Mouse (Mus musculus) midbrain, embryonic 13.5 days (tissue): ENCODE measurements at regions not wholly inside any gene's neighbourhood (a gene's known extent, or its start where the extent isn't known, plus 50 kb on each side); places are given as distances from the start of the nearest gene placed in this dataset. TPM values are rescaled to one million over a fixed set of nuclear protein-coding genes. Genes with fewer than 3 reads are reported as not detected.

Experiments
- ATAC-seq: fragments of 200-750 bp; cut with Nextera tagmentation; 2 replicates; pipeline ENCODE4 v1.8.0; 2017; ENCODE audit warnings: mild to moderate bottlenecking, moderate TSS enrichment, moderate library complexity
- H3K27ac ChIP-seq: fragments of 300-500 bp; sonication (generic); 2 replicates; pipeline ENCODE4 v1.5.1; 2015; ENCODE audit warnings: inconsistent platforms, mild to moderate bottlenecking, moderate library complexity
- H3K27me3 ChIP-seq: fragments of 300-500 bp; sonication (generic); 2 replicates; pipeline ENCODE4 v1.6.1; 2015; ENCODE audit warnings: mild to moderate bottlenecking, inconsistent platforms
- H3K36me3 ChIP-seq: fragments of 300-500 bp; sonication (generic); 2 replicates; pipeline ENCODE4 v1.6.1; 2015; ENCODE audit warnings: mild to moderate bottlenecking, inconsistent platforms
- H3K4me1 ChIP-seq: fragments of 300-500 bp; sonication (generic); replicated peaks from 2 replicates; pipeline ENCODE4 v1.6.1; 2015; ENCODE audit warnings: inconsistent platforms
- H3K4me2 ChIP-seq: fragments of 300-500 bp; sonication (generic); replicated peaks from 2 replicates; pipeline ENCODE4 v1.6.1; 2015; ENCODE audit warnings: moderate library complexity, mild to moderate bottlenecking, inconsistent platforms
- H3K4me3 ChIP-seq: fragments of 300-500 bp; sonication (generic); replicated peaks from 2 replicates; pipeline ENCODE4 v1.5.1; 2015; ENCODE audit warnings: mild to moderate bottlenecking, inconsistent platforms
- H3K9ac ChIP-seq: fragments of 300-500 bp; sonication (generic); replicated peaks from 2 replicates; pipeline ENCODE4 v1.6.1; 2015; ENCODE audit warnings: mild to moderate bottlenecking, inconsistent platforms
- H3K9me3 ChIP-seq: fragments of 300-500 bp; sonication (generic); 2 replicates; pipeline ENCODE4 v1.6.1; 2016; ENCODE audit warnings: mild to moderate bottlenecking, inconsistent platforms
- WGBS: fragments of 180-500 bp; shearing (Covaris S2); methylation state at CpG from one replicate; pipeline ENCODE4 v1.1.7; 2015; 5-methylcytosine and 5-hydroxymethylcytosine counted together
- microRNA-seq: library from miRNA; unstranded; fragments of <30 nt; microRNA quantifications from one replicate; pipeline ENCODE4, GENCODE M21; 2016

GRCm38 (mm10) chr3:38544718-38545500 is 60.3 kb upstream of the Ankrd50 start:
- H3K4me3 ChIP-seq = no peak overlapping the region
- H3K27me3 ChIP-seq = no peaks in the 10 kb centered on the region
- H3K4me2 ChIP-seq = no peak overlapping the region
- no peaks in the 10 kb centered on the region for H3K36me3 ChIP-seq
- 92% methylated on average over 4 of the region's 4 CpGs for WGBS
- H3K9me3 ChIP-seq = no peaks in the 10 kb centered on the region
- H3K9ac ChIP-seq = no peak overlapping the region
- H3K4me1 ChIP-seq = no peaks in the 10 kb centered on the region
- ATAC-seq = no peak
- no peak overlapping the region for H3K27ac ChIP-seq

DNA sequence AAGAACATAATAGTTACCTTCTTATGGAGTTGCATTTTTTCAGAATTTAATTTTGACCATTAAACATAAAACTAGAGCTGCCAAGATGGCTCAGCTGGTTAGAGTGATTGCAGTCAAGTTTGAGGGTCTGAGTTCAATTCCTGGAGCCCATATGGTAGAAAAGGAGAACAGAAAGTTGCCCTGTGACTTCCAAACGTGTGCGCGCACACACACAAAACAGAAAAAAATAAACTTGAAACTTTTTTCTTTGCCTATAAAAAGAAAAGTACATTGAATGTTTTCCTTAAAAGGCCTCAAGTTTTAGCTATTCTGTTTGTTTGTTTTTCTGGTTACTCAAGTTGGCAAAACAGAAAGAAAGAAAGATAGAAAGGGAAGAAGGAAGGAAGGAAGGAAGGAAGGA is 59.2 kb upstream of the Ankrd50 start:
- Histone ChIP-seq H3K36me3 (no peaks in the 10 kb centered on the region), H3K9me3 (no peaks in the 10 kb centered on the region), H3K4me2 (no peak overlapping the region), H3K27ac (no peak overlapping the region), H3K4me3 (no peak overlapping the region), H3K9ac (no peak overlapping the region), H3K27me3 (no peaks in the 10 kb centered on the region), H3K4me1 (no peaks in the 10 kb centered on the region)
- WGBS = 94% methylated on average over 3 of the region's 3 CpGs
- no peak for ATAC-seq

DNA sequence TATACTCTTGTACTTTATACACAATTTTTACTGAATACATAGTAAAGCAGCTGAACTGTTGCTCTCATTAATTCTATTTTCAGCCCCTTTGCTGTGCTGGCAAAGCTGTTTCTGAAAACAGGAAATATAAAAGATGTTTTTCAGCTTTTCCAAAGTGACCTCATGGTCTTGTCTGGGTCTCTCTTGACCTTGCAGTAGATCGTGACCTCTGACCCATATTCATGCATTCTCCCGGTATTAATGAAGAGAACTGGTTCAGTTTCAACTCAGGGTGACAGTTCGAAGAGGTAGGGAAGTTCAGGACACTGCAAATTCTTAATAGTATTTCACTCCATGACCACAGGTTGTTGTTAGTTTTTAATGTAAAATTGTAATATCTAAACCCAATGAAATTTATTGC is 56.7 kb upstream of the Ankrd50 start:
- ATAC-seq = no peak
- H3K4me2 ChIP-seq = no peak overlapping the region
- H3K9me3 ChIP-seq = no peaks in the 10 kb centered on the region
- WGBS = 75% methylated on average over 3 of the region's 3 CpGs
- H3K27me3 ChIP-seq = no peaks in the 10 kb centered on the region
- H3K9ac ChIP-seq = no peak overlapping the region
- no peak overlapping the region for H3K27ac ChIP-seq
- H3K36me3 ChIP-seq = no peaks in the 10 kb centered on the region
- H3K4me3 ChIP-seq = no peak overlapping the region
- H3K4me1 ChIP-seq = no peaks in the 10 kb centered on the region

GRCm38 (mm10) chr3:38538309-38538708 is 53.7 kb upstream of the Ankrd50 start:
- no peak overlapping the region for H3K4me3 ChIP-seq
- H3K27me3 ChIP-seq = no peaks in the 10 kb centered on the region
- no peaks in the 10 kb centered on the region for H3K36me3 ChIP-seq
- no peak for ATAC-seq
- no peak overlapping the region for H3K27ac ChIP-seq
- WGBS = 83% methylated on average over 2 of the region's 2 CpGs
- H3K9ac ChIP-seq = no peak overlapping the region
- no peak overlapping the region for H3K4me2 ChIP-seq
- no peaks in the 10 kb centered on the region for H3K4me1 ChIP-seq
- no peaks in the 10 kb centered on the region for H3K9me3 ChIP-seq

- H3K36me3 ChIP-seq = no peaks in the 10 kb centered on the region
- no peak overlapping the region for H3K4me3 ChIP-seq
- no peaks in the 10 kb centered on the region for H3K9me3 ChIP-seq
- no peak for ATAC-seq
- no peak overlapping the region for H3K4me2 ChIP-seq
- H3K4me1 ChIP-seq = no peaks in the 10 kb centered on the region
- no peaks in the 10 kb centered on the region for H3K27me3 ChIP-seq
- no peak overlapping the region for H3K9ac ChIP-seq
- no peak overlapping the region for H3K27ac ChIP-seq
Observed at GRCm38 (mm10) chr3:38537770-38538169, 53.1 kb upstream of the Ankrd50 start.

Small RNA genes in the stretch of these regions (microRNA-seq; reads per million reads assigned to microRNA genes)
- not detected for gene Gm24462
